Mouse (Mus musculus): ENCODE data around the gene Cox6a2. TPM values are rescaled to one million over a fixed set of nuclear protein-coding genes. Genes with fewer than 3 reads are reported as not detected.

Gene Cox6a2
- polyA plus RNA-seq, 1 experiment, result not detected

DNA sequence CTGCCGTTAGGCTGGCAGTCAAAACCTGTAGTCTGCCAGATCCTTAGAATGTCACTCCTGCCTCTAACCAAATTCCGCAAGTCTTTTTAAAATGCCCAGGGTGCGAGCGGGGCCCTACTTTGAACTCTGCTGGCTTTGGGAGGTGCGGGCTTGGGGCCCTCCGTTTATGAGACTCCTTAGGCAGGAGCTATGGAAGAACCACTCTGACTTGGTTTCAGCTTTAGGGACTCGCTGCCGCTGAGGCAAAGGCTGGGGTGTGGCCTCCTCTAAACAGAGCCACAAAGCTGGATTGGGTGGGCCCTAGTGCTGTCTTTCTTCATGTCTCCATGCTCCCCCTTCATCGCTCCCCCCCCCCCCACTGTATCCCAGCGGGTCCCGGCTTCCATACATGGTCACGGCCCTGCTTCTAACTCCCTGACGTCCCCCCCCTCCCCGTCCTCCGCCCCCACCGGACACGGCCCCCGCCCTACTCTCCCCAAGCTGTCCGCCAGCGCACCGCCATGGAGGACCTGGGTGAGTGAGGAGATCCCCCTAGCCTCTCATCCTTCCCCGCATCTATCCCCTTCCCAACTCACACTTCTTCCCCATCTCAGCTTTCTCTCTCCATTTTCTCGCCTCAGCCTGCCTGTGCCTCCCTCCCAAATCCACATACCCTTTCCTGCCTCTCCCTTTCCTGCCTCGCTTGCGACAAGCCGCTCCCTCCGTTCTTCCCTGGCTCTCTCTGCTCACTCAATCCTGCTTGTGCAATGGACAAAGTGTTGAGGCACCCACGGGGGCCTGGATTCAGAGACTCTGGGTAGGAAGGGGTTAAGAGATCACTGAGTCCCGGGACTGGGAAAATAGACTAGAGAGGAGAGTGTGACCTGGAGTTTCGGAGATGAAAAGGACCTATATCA, 40.6 kb upstream of the Cox6a2 start, which contains the start of gene Tgfb1i1:
Tgfb1i1 (plus strand) TSS at position 317 of the 896 bp plus-strand sequence.
- TF ChIP-seq GATA1 (IDR thresholded peaks at IDR 0.05; ENCODE audit: low read length) (no peak), TAL1 (IDR thresholded peaks at IDR 0.05; ENCODE audit: low read length) (no peak)
- Histone ChIP-seq H3K4me1 (ENCODE audit: control insufficient read depth) (peaks cover 48% of the 10 kb centered on the region), H3K9me3 (ENCODE audit: control insufficient read depth, low read length) (no peaks in the 10 kb centered on the region), H3K36me3 (ENCODE audit: control insufficient read depth) (peaks cover 40% of the 10 kb centered on the region), H3K4me3 (replicated peaks) (peak within 1 kb of the TSS; percentile 66), H3K27me3 (ENCODE audit: control insufficient read depth) (peaks cover 18% of the 10 kb centered on the region)

DNA sequence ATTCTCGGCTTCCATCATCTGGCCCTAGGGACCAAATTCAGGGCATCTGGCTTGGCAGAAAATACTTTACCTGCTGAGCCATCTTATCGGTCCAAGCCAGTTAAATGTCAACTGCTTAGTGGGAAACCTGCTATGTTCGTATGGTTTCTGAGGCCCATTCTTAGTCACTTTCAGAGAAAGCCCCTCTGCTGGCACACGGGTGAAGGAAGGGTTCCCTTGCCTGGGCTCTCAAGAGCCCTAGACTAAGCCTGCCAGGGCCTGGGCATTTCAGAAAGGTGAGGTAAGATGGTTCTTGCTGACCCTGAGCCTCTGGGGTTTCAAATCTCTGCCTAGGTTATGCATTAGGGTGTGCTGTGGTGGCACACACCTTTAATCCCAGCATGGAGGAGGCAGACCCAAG, 39.4 kb upstream of the Cox6a2 start:
- Histone ChIP-seq H3K9me3 (ENCODE audit: control insufficient read depth, low read length) (no peaks in the 10 kb centered on the region), H3K4me3 (replicated peaks) (no peak overlapping the region), H3K4me1 (ENCODE audit: control insufficient read depth) (peaks cover 58% of the 10 kb centered on the region), H3K36me3 (ENCODE audit: control insufficient read depth) (peaks cover 52% of the 10 kb centered on the region), H3K27me3 (ENCODE audit: control insufficient read depth) (peaks cover 9% of the 10 kb centered on the region)
- TF ChIP-seq GATA1 (IDR thresholded peaks at IDR 0.05; ENCODE audit: low read length) (no peak), TAL1 (IDR thresholded peaks at IDR 0.05; ENCODE audit: low read length) (no peak)

DNA sequence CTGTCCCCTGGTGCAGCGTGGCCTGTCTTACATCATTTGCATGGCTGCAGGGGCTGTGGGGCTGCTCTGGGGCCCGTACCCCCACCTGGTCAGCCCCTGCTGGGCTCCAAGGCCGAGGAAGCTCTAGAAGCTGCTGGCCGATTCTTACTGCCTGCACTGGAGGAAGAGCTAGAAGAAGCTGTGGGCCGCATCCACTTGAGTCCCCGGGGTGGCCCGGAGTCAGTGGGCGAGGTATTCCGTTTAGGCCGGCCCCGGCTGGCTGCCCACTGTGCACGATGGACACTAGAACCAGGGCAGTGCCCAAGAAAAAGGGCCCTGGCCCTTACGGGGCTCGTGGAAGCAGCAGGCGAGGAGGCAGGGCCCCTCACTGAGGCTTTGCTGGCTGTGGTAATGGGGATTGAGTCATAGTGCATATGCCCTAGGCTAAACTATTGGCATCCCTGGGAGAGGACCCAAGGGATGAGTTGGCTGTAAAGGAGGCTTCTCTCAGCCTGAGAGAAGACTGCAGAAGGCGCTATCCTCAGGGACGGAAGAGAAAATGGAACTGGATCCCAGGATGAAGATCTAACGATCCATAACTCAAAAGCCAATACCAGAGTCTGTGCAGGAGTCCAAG, 38.3 kb upstream of the Cox6a2 start:
- Histone ChIP-seq H3K36me3 (ENCODE audit: control insufficient read depth) (peaks cover 62% of the 10 kb centered on the region), H3K9me3 (ENCODE audit: control insufficient read depth, low read length) (no peaks in the 10 kb centered on the region), H3K4me3 (replicated peaks) (no peak overlapping the region), H3K4me1 (ENCODE audit: control insufficient read depth) (peaks cover 62% of the 10 kb centered on the region), H3K27me3 (ENCODE audit: control insufficient read depth) (peaks cover 5% of the 10 kb centered on the region)
- TF ChIP-seq GATA1 (IDR thresholded peaks at IDR 0.05; ENCODE audit: low read length), result no peak
- TF ChIP-seq TAL1 (IDR thresholded peaks at IDR 0.05; ENCODE audit: low read length), result no peak

DNA sequence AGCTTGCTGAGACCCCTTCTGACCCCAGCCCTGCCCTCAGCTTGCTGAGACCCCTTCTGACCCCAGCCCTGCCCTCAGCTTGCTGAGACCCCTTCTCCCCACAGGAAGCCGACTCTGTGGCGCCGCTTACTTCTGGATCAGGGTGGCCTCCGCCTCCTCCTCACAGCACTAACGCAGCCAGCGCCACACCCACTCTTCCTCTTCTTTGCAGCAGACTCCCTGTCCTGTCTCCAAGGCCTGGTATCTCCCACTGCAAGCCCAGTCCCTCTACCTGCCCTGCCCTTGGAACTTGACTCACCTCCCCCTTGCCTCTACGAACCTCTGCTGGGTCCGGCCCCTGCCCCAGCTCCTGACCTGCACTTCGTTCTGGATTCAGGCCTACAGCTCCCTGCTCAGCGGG, 37.7 kb upstream of the Cox6a2 start:
- Histone ChIP-seq H3K4me1 (ENCODE audit: control insufficient read depth) (peaks cover 63% of the 10 kb centered on the region), H3K27me3 (ENCODE audit: control insufficient read depth) (peaks cover 4% of the 10 kb centered on the region), H3K36me3 (ENCODE audit: control insufficient read depth) (peaks cover 60% of the 10 kb centered on the region), H3K4me3 (replicated peaks) (no peak overlapping the region), H3K9me3 (ENCODE audit: control insufficient read depth, low read length) (no peaks in the 10 kb centered on the region)
- no peak for TF ChIP-seq GATA1 (IDR thresholded peaks at IDR 0.05; ENCODE audit: low read length)
- no peak for TF ChIP-seq TAL1 (IDR thresholded peaks at IDR 0.05; ENCODE audit: low read length)

GRCm38 (mm10) chr7:128242331-128242730, 36.1 kb upstream of the Cox6a2 start:
- Histone ChIP-seq H3K27me3 (ENCODE audit: control insufficient read depth) (peaks cover 4% of the 10 kb centered on the region), H3K4me3 (replicated peaks) (no peak overlapping the region), H3K9me3 (ENCODE audit: control insufficient read depth, low read length) (no peaks in the 10 kb centered on the region), H3K36me3 (ENCODE audit: control insufficient read depth) (peaks cover 60% of the 10 kb centered on the region), H3K4me1 (ENCODE audit: control insufficient read depth) (peaks cover 55% of the 10 kb centered on the region)
- no peak for TF ChIP-seq TAL1 (IDR thresholded peaks at IDR 0.05; ENCODE audit: low read length)

- no peak for TF ChIP-seq TAL1 (IDR thresholded peaks at IDR 0.05; ENCODE audit: low read length)
- no peak for TF ChIP-seq GATA1 (IDR thresholded peaks at IDR 0.05; ENCODE audit: low read length)
- H3K36me3 ChIP-seq (ENCODE audit: control insufficient read depth), result peaks cover 65% of the 10 kb centered on the region
- no peak overlapping the region for H3K4me3 ChIP-seq (replicated peaks)
- H3K27me3 ChIP-seq (ENCODE audit: control insufficient read depth), result no peaks in the 10 kb centered on the region
- no peaks in the 10 kb centered on the region for H3K9me3 ChIP-seq (ENCODE audit: control insufficient read depth, low read length)
- peaks cover 45% of the 10 kb centered on the region for H3K4me1 ChIP-seq (ENCODE audit: control insufficient read depth)
These were observed 34.1 kb upstream of the Cox6a2 start for GRCm38 (mm10) chr7:128240131-128240784.

DNA sequence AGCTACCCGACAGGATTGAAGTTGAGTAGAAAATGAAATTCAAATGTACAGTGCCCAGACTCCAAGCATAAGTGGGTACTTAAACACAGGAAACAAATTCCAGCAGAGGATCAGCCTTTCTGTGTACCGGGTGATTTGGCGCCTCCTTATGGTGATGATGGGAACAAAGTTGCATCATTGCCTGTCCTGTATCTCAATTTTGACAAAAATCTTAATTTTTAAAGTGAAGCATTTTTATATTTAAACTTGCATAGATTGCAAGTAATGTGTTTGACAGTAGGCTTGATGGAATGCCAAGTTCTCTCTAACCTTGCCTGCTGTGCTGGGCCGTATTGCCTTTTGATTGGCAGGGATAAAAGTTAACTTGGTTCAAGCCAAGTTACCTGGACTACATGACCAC, 32.8 kb upstream of the Cox6a2 start:
- H3K9me3 ChIP-seq (ENCODE audit: control insufficient read depth, low read length), result no peaks in the 10 kb centered on the region
- peaks cover 45% of the 10 kb centered on the region for H3K4me1 ChIP-seq (ENCODE audit: control insufficient read depth)
- no peaks in the 10 kb centered on the region for H3K27me3 ChIP-seq (ENCODE audit: control insufficient read depth)
- peak overlapping the region; percentile 81 for H3K4me3 ChIP-seq (replicated peaks)
- peaks cover 52% of the 10 kb centered on the region for H3K36me3 ChIP-seq (ENCODE audit: control insufficient read depth)
- no peak for TF ChIP-seq TAL1 (IDR thresholded peaks at IDR 0.05; ENCODE audit: low read length)
- TF ChIP-seq GATA1 (IDR thresholded peaks at IDR 0.05; ENCODE audit: low read length), result no peak

- Histone ChIP-seq H3K9me3 (ENCODE audit: control insufficient read depth, low read length) (no peaks in the 10 kb centered on the region), H3K27me3 (ENCODE audit: control insufficient read depth) (no peaks in the 10 kb centered on the region), H3K4me1 (ENCODE audit: control insufficient read depth) (peaks cover 45% of the 10 kb centered on the region), H3K36me3 (ENCODE audit: control insufficient read depth) (peaks cover 47% of the 10 kb centered on the region), H3K4me3 (replicated peaks) (peak within 1 kb of the TSS; percentile 81)
- TF ChIP-seq GATA1 (IDR thresholded peaks at IDR 0.05; ENCODE audit: low read length), result no peak
- no peak for TF ChIP-seq TAL1 (IDR thresholded peaks at IDR 0.05; ENCODE audit: low read length)
These were observed 32.0 kb upstream of the Cox6a2 start, which contains the start of gene 9130023H24Rik for GRCm38 (mm10) chr7:128237927-128238778. Gene 9130023H24Rik, minus strand, starts transcription at chr7:128238031.

Measured in erythroblast, embryonic 14.5 days (primary cell).